Mouse (Mus musculus): ENCODE measurements around the gene Trak1. TPM values are rescaled to one million over a fixed set of nuclear protein-coding genes. Genes with fewer than 3 reads are reported as not detected.
A peak's percentile ranks its signal among the peaks of the same experiment; 100 is the strongest.

The Trak1 gene
- polyA plus RNA-seq, 1 experiment from 2014 or later = 28.4 TPM

- peak overlapping the region; percentile 27; the same call in 1 of the 2 replicates for H3K4me2 ChIP-seq (replicated peaks)
- peak overlapping the region; percentile 81 for H3K27ac ChIP-seq (replicated peaks)
- no peaks in the 10 kb centered on the region for H3K27me3 ChIP-seq
- H3K4me3 ChIP-seq (replicated peaks) = no peak overlapping the region
- H3K9ac ChIP-seq = no peak overlapping the region
- ATAC-seq (ENCODE audit: insufficient number of reproducible peaks, low FRiP score, low TSS enrichment, low read depth) = peak; percentile 41; the same call in 1 of the 2 replicates
- 28% methylated on average over 9 of the region's 9 CpGs for WGBS
- peaks cover 53% of the 10 kb centered on the region for H3K4me1 ChIP-seq
- no peaks in the 10 kb centered on the region for H3K9me3 ChIP-seq (replicated peaks)
- H3K36me3 ChIP-seq = peaks cover 18% of the 10 kb centered on the region
These were observed 63.7 kb downstream of the Trak1 start for GRCm38 (mm10) chr9:121361010-121361409.

GRCm38 (mm10) chr9:121363932-121364331 is 66.6 kb downstream of the Trak1 start:
- H3K4me1 ChIP-seq = peaks cover 52% of the 10 kb centered on the region
- peaks cover 18% of the 10 kb centered on the region for H3K36me3 ChIP-seq
- no peak overlapping the region for H3K4me3 ChIP-seq (replicated peaks)
- H3K9me3 ChIP-seq (replicated peaks) = no peaks in the 10 kb centered on the region
- no peak overlapping the region for H3K9ac ChIP-seq
- no peak for ATAC-seq (ENCODE audit: insufficient number of reproducible peaks, low FRiP score, low TSS enrichment, low read depth)
- 77% methylated on average over 19 of the region's 19 CpGs for WGBS
- H3K27ac ChIP-seq (replicated peaks) = no peak overlapping the region
- no peak overlapping the region for H3K4me2 ChIP-seq (replicated peaks)
- no peaks in the 10 kb centered on the region for H3K27me3 ChIP-seq

GRCm38 (mm10) chr9:121366135-121366863 is 69.0 kb downstream of the Trak1 start:
- H3K27ac ChIP-seq (replicated peaks) = peak overlapping the region; percentile 44
- peak overlapping the region; percentile 21; the same call in 1 of the 2 replicates for H3K4me2 ChIP-seq (replicated peaks)

GRCm38 (mm10) chr9:121366864-121367245 is 69.6 kb downstream of the Trak1 start:
- WGBS = 49% methylated on average over 12 of the region's 12 CpGs
- peak overlapping the region; percentile 18; the same call in 1 of the 2 replicates for H3K4me3 ChIP-seq (replicated peaks)
- H3K9me3 ChIP-seq (replicated peaks) = no peaks in the 10 kb centered on the region
- H3K27ac ChIP-seq (replicated peaks) = peak overlapping the region; percentile 44
- peaks cover 18% of the 10 kb centered on the region for H3K36me3 ChIP-seq
- peak overlapping the region; percentile 21 for H3K4me2 ChIP-seq (replicated peaks)
- H3K27me3 ChIP-seq = no peaks in the 10 kb centered on the region
- H3K9ac ChIP-seq = no peak overlapping the region
- peaks cover 54% of the 10 kb centered on the region for H3K4me1 ChIP-seq
- ATAC-seq (ENCODE audit: insufficient number of reproducible peaks, low FRiP score, low TSS enrichment, low read depth) = no peak

More at GRCm38 (mm10) chr9:121366135-121366863, 69.0 kb downstream of the Trak1 start:
- ATAC-seq (ENCODE audit: insufficient number of reproducible peaks, low FRiP score, low TSS enrichment, low read depth) = no peak
- 53% methylated on average over 18 of the region's 18 CpGs for WGBS
- H3K9me3 ChIP-seq (replicated peaks) = no peaks in the 10 kb centered on the region
- peaks cover 18% of the 10 kb centered on the region for H3K36me3 ChIP-seq
- H3K4me3 ChIP-seq (replicated peaks) = no peak overlapping the region
- H3K27me3 ChIP-seq = no peaks in the 10 kb centered on the region
- no peak overlapping the region for H3K9ac ChIP-seq
- peaks cover 49% of the 10 kb centered on the region for H3K4me1 ChIP-seq

- ATAC-seq (ENCODE audit: insufficient number of reproducible peaks, low FRiP score, low TSS enrichment, low read depth) = no peak
- WGBS = 82% methylated on average over 6 of the region's 6 CpGs
- H3K4me1 ChIP-seq = peaks cover 77% of the 10 kb centered on the region
These were observed 72.3 kb downstream of the Trak1 start for GRCm38 (mm10) chr9:121369573-121369972.

GRCm38 (mm10) chr9:121371346-121371891 is 74.1 kb downstream of the Trak1 start:
- Histone ChIP-seq H3K27ac (replicated peaks) (peak overlapping the region; percentile 85), H3K27me3 (no peaks in the 10 kb centered on the region), H3K4me1 (peaks cover 67% of the 10 kb centered on the region), H3K4me2 (replicated peaks) (peak overlapping the region; percentile 56), H3K9ac (peak overlapping the region; percentile 29), H3K36me3 (no peaks in the 10 kb centered on the region), H3K4me3 (replicated peaks) (peak overlapping the region; percentile 33), H3K9me3 (replicated peaks) (no peaks in the 10 kb centered on the region)
- WGBS = under 1% methylated on average over 15 of the region's 18 CpGs
- ATAC-seq (ENCODE audit: insufficient number of reproducible peaks, low FRiP score, low TSS enrichment, low read depth) = peak; percentile 91

More at GRCm38 (mm10) chr9:121369573-121369972, 72.3 kb downstream of the Trak1 start:
- H3K4me3 ChIP-seq (replicated peaks) = no peak overlapping the region
- H3K4me2 ChIP-seq (replicated peaks) = no peak overlapping the region
- 0 out of 2 replicates have a peak, but pooled peaks cover 4% of the 10 kb centered on the region for H3K36me3 ChIP-seq
- no peaks in the 10 kb centered on the region for H3K9me3 ChIP-seq (replicated peaks)
- no peaks in the 10 kb centered on the region for H3K27me3 ChIP-seq
- no peak overlapping the region for H3K27ac ChIP-seq (replicated peaks)
- no peak overlapping the region for H3K9ac ChIP-seq

GRCm38 (mm10) chr9:121371946-121372646 is 74.8 kb downstream of the Trak1 start:
- peak; percentile 64 for ATAC-seq (ENCODE audit: insufficient number of reproducible peaks, low FRiP score, low TSS enrichment, low read depth)
- Histone ChIP-seq H3K27me3 (no peaks in the 10 kb centered on the region), H3K4me1 (peaks cover 62% of the 10 kb centered on the region), H3K4me2 (replicated peaks) (peak overlapping the region; percentile 56), H3K36me3 (no peaks in the 10 kb centered on the region), H3K4me3 (replicated peaks) (peak overlapping the region; percentile 33), H3K9me3 (replicated peaks) (no peaks in the 10 kb centered on the region), H3K27ac (replicated peaks) (peak overlapping the region; percentile 84), H3K9ac (peak overlapping the region; percentile 29)
- 8% methylated on average over 12 of the region's 13 CpGs for WGBS

GRCm38 (mm10) chr9:121373107-121373506 is 75.8 kb downstream of the Trak1 start:
- Histone ChIP-seq H3K4me3 (replicated peaks) (no peak overlapping the region), H3K4me2 (replicated peaks) (no peak overlapping the region), H3K27ac (replicated peaks) (no peak overlapping the region), H3K9me3 (replicated peaks) (no peaks in the 10 kb centered on the region), H3K9ac (no peak overlapping the region), H3K36me3 (no peaks in the 10 kb centered on the region; the same call in 1 of the 2 replicates), H3K27me3 (no peaks in the 10 kb centered on the region), H3K4me1 (peaks cover 52% of the 10 kb centered on the region)
- 49% methylated on average over 13 of the region's 13 CpGs for WGBS
- ATAC-seq (ENCODE audit: insufficient number of reproducible peaks, low FRiP score, low TSS enrichment, low read depth) = no peak

- Histone ChIP-seq H3K9me3 (replicated peaks) (no peaks in the 10 kb centered on the region), H3K4me1 (peaks cover 49% of the 10 kb centered on the region), H3K9ac (no peak overlapping the region), H3K4me3 (replicated peaks) (no peak overlapping the region), H3K36me3 (no peaks in the 10 kb centered on the region; the same call in 1 of the 2 replicates), H3K27ac (replicated peaks) (no peak overlapping the region), H3K27me3 (no peaks in the 10 kb centered on the region), H3K4me2 (replicated peaks) (no peak overlapping the region)
- WGBS = 58% methylated on average over 4 of the region's 4 CpGs
- no peak for ATAC-seq (ENCODE audit: insufficient number of reproducible peaks, low FRiP score, low TSS enrichment, low read depth)
These were observed 76.2 kb downstream of the Trak1 start for GRCm38 (mm10) chr9:121373512-121373911.

- Histone ChIP-seq H3K4me2 (replicated peaks) (no peak overlapping the region), H3K27me3 (no peaks in the 10 kb centered on the region), H3K4me1 (peaks cover 49% of the 10 kb centered on the region), H3K9me3 (replicated peaks) (no peaks in the 10 kb centered on the region), H3K27ac (replicated peaks) (peak overlapping the region; percentile 58), H3K36me3 (no peaks in the 10 kb centered on the region; the same call in 1 of the 2 replicates), H3K4me3 (replicated peaks) (no peak overlapping the region), H3K9ac (no peak overlapping the region)
- peak; percentile 49; the same call in 1 of the 2 replicates for ATAC-seq (ENCODE audit: insufficient number of reproducible peaks, low FRiP score, low TSS enrichment, low read depth)
- WGBS = 18% methylated on average over 9 of the region's 9 CpGs
These were observed 77.0 kb downstream of the Trak1 start for GRCm38 (mm10) chr9:121374076-121374863.

Data from embryonic facial prominence, embryonic 15.5 days (tissue).